ENCODE assay signal across 8 mouse cellular contexts in the genomic region with DNA sequence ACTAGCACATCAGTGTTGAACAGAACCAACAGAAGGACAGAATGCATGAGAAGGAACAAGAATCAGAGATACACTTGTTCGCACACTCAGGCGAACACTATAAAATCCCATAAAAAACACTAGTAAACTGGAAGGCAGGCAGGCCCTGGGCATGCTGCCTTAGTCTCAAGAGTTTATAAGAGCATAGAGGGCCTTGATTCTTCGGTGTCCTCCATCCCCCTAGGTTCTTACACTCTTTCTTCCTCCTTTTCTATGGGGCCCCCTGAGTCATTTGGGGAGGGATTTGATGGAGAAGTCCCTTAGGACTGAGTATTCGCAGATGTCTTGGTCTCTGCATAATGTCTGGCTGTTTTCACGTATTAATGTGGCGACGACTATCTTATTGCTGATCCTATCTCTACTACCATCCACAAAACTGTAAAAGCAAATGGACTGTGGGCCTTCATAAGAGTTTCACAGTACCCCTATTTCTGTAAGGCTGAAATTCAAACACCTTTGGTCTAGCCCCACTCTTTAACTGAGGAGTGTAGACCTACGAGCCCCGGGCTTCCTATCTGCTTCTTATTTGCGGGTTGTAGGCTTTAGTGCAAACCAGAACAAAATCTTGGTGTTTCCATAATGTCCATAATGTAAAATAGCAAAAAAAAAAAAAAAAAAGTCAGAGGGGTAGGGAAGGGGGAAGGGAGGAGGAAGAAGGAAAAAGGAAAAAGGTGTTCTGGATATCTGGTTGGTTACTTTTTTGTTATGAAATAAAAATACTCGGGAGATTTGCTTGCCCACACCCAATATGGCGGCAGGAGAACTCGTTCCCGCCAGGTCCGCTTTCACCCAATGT. TPM values are rescaled to one million over a fixed set of nuclear protein-coding genes. Genes with fewer than 3 reads are reported as not detected.
A peak's percentile ranks its signal among the peaks of the same experiment; 100 is the strongest.
DNase-seq lines count a peak whose midpoint lies in the region; ATAC-seq and TF ChIP-seq lines count a peak whose summit lies in the region.

No protein-coding gene starts in this region.

- WGBS in lung, adult 2 months, result 53% methylated on average over 15 of the region's 15 CpGs
- 54% methylated on average over 15 of the region's 15 CpGs for WGBS in embryonic facial prominence, embryonic 11.5 days
- WGBS in intestine, embryonic 14.5 days, result 53% methylated on average over 15 of the region's 15 CpGs
- 57% methylated on average over 15 of the region's 15 CpGs for WGBS in neural tube, embryonic 13.5 days

- H3K27ac ChIP-seq in embryonic facial prominence, embryonic 11.5 days (replicated peaks; ENCODE audit: low read depth, low read length), result no peak overlapping the region
- 0 out of 2 replicates have a peak overlapping the region, but pooled peaks have one; percentile 38 for H3K27ac ChIP-seq in intestine, embryonic 14.5 days (ENCODE audit: low read depth)
- peak overlapping the region; percentile 34; the same call in 1 of the 2 replicates for H3K27ac ChIP-seq in neural tube, embryonic 13.5 days (replicated peaks)

- intact Hi-C loops in left cerebral cortex, postnatal 36 days (cut with DNase I), result no loop called here

- H3K4me3 ChIP-seq in lung, adult 2 months (replicated peaks; ENCODE audit: extremely low read depth, low read depth, low read length), result peak overlapping the region; percentile 78
- H3K4me3 ChIP-seq in embryonic facial prominence, embryonic 11.5 days (ENCODE audit: low read depth, low read length), result peak overlapping the region; percentile 77
- peak overlapping the region; percentile 97 for H3K4me3 ChIP-seq in intestine, embryonic 14.5 days (ENCODE audit: low read depth, low read length)
- peak overlapping the region; percentile 81 for H3K4me3 ChIP-seq in neural tube, embryonic 13.5 days

- H3K36me3 ChIP-seq in embryonic facial prominence, embryonic 11.5 days (replicated peaks; ENCODE audit: control insufficient read depth, insufficient read depth, low read depth, low read length), result peaks cover 3% of the 10 kb centered on the region; the same call in 1 of the 2 replicates
- peaks cover 23% of the 10 kb centered on the region for H3K36me3 ChIP-seq in intestine, embryonic 14.5 days (ENCODE audit: control insufficient read depth, insufficient read depth, low read length)
- peaks cover 9% of the 10 kb centered on the region for H3K36me3 ChIP-seq in neural tube, embryonic 13.5 days

- H3K9me3 ChIP-seq in embryonic facial prominence, embryonic 11.5 days (replicated peaks; ENCODE audit: control insufficient read depth, low read length), result no peaks in the 10 kb centered on the region
- no peaks in the 10 kb centered on the region for H3K9me3 ChIP-seq in intestine, embryonic 14.5 days (ENCODE audit: control insufficient read depth, low read length)
- H3K9me3 ChIP-seq in neural tube, embryonic 13.5 days, result no peaks in the 10 kb centered on the region

- no peak for TF ChIP-seq CTCF in lung, adult 2 months (IDR thresholded peaks at IDR 0.05; ENCODE audit: insufficient read depth, low read length)

- DNase-seq in lung, adult 2 months, result no peak
- DNase-seq in lung, postnatal 36 days, result no peak
- DNase-seq in embryonic facial prominence, embryonic 11.5 days (ENCODE audit: low spot score), result peak; percentile 3
- DNase-seq in intestine, embryonic 14.5 days (ENCODE audit: low spot score), result no peak
- DNase-seq in urinary bladder, postnatal 10 days (ENCODE audit: low spot score), result no peak
- no peak for DNase-seq in adrenal gland, postnatal 4 days (ENCODE audit: low spot score in 2 of 2)
- no peak for DNase-seq in left cerebral cortex, postnatal 36 days (ENCODE audit: low spot score in 2 of 2)

- H3K4me2 ChIP-seq in embryonic facial prominence, embryonic 11.5 days (ENCODE audit: low read depth, low read length), result no peak overlapping the region
- peak overlapping the region; percentile 64 for H3K4me2 ChIP-seq in intestine, embryonic 14.5 days (ENCODE audit: low read length)
- H3K4me2 ChIP-seq in neural tube, embryonic 13.5 days, result peak overlapping the region; percentile 68

- H3K9ac ChIP-seq in embryonic facial prominence, embryonic 11.5 days (replicated peaks; ENCODE audit: low read length), result no peak overlapping the region; the same call in 1 of the 2 replicates
- no peak overlapping the region for H3K9ac ChIP-seq in intestine, embryonic 14.5 days (ENCODE audit: low read length)
- no peak overlapping the region for H3K9ac ChIP-seq in neural tube, embryonic 13.5 days

- H3K27me3 ChIP-seq in embryonic facial prominence, embryonic 11.5 days (ENCODE audit: control insufficient read depth, insufficient read depth, low read length), result no peaks in the 10 kb centered on the region
- no peaks in the 10 kb centered on the region for H3K27me3 ChIP-seq in intestine, embryonic 14.5 days (replicated peaks; ENCODE audit: control insufficient read depth, insufficient read depth, low read length)
- peaks cover 18% of the 10 kb centered on the region; the same call in 1 of the 2 replicates for H3K27me3 ChIP-seq in neural tube, embryonic 13.5 days

- TF ChIP-seq POLR2A in lung, adult 2 months (IDR thresholded peaks at IDR 0.05; ENCODE audit: borderline replicate concordance, extremely low read depth, low read depth, low read length), result no peak

- no peaks in the 10 kb centered on the region for H3K4me1 ChIP-seq in lung, adult 2 months (ENCODE audit: control insufficient read depth, insufficient read depth, low read length)
- no peaks in the 10 kb centered on the region for H3K4me1 ChIP-seq in embryonic facial prominence, embryonic 11.5 days (ENCODE audit: control insufficient read depth, insufficient read depth, low read length)
- peaks cover 17% of the 10 kb centered on the region for H3K4me1 ChIP-seq in intestine, embryonic 14.5 days (replicated peaks; ENCODE audit: control insufficient read depth, insufficient read depth, low read length)
- peaks cover 24% of the 10 kb centered on the region for H3K4me1 ChIP-seq in neural tube, embryonic 13.5 days (replicated peaks)

- ATAC-seq in embryonic facial prominence, embryonic 11.5 days (replicated peaks; ENCODE audit: insufficient number of reproducible peaks, low FRiP score, low TSS enrichment, low read depth), result no peak
- ATAC-seq in intestine, embryonic 14.5 days (replicated peaks; ENCODE audit: low FRiP score, low TSS enrichment, low read depth), result no peak
- ATAC-seq in neural tube, embryonic 13.5 days (ENCODE audit: low read depth), result peak; percentile 34; the same call in 1 of the 2 replicates

RNA-seq across cellular contexts. Expression of a gene that starts 0.5 kb away (rescaled TPM):
- 5.9 and 7.2 TPM in 2 replicates for polyA plus RNA-seq in lung, adult 2 months (2012; rRNA removed)
- polyA plus RNA-seq in embryonic facial prominence, embryonic 11.5 days (2014; fragmentation: Nextera tagmentation; extraction: Ambion mirVana), result 242 and 246 TPM in 2 replicates
- 158 and 169 TPM in 2 replicates for polyA plus RNA-seq in intestine, embryonic 14.5 days (2014; fragmentation: Nextera tagmentation; extraction: Ambion mirVana)
- 46.7 and 55.0 TPM in 2 replicates for polyA plus RNA-seq in neural tube, embryonic 13.5 days (2015; fragmentation: Nextera tagmentation; extraction: Ambion mirVana)
- total RNA-seq in adrenal gland, postnatal 4 days (2021), result 10 to 100 TPM; 72.0 to 73.4 TPM
- 10 to 100 TPM; 10.8 to 13.0 TPM for total RNA-seq in left cerebral cortex, postnatal 36 days (2021)

RNA-seq across cellular contexts. Expression of a gene that starts 40.4 kb away (rescaled TPM):
- polyA plus RNA-seq in lung, adult 2 months (2012; rRNA removed), result not detected in 2 replicates
- 0.25 and 0.67 TPM in 2 replicates for polyA plus RNA-seq in embryonic facial prominence, embryonic 11.5 days (2014; fragmentation: Nextera tagmentation; extraction: Ambion mirVana)
- polyA plus RNA-seq in intestine, embryonic 14.5 days (2014; fragmentation: Nextera tagmentation; extraction: Ambion mirVana), result 0.77 and 0.96 TPM in 2 replicates
- 0.48 and 0.50 TPM in 2 replicates for polyA plus RNA-seq in neural tube, embryonic 13.5 days (2015; fragmentation: Nextera tagmentation; extraction: Ambion mirVana)
- total RNA-seq in adrenal gland, postnatal 4 days (2021), result not detected
- not detected for total RNA-seq in left cerebral cortex, postnatal 36 days (2021)

RNA-seq across cellular contexts. Expression of a gene that starts 47.1 kb away (rescaled TPM):
- polyA plus RNA-seq in lung, adult 2 months (2012; rRNA removed), result not detected in 2 replicates
- polyA plus RNA-seq in embryonic facial prominence, embryonic 11.5 days (2014; fragmentation: Nextera tagmentation; extraction: Ambion mirVana), result 0.06 TPM in 1 of 2 replicates, not detected in the other
- 0.12 TPM in 1 of 2 replicates, not detected in the other for polyA plus RNA-seq in intestine, embryonic 14.5 days (2014; fragmentation: Nextera tagmentation; extraction: Ambion mirVana)
- polyA plus RNA-seq in neural tube, embryonic 13.5 days (2015; fragmentation: Nextera tagmentation; extraction: Ambion mirVana), result 0.17 TPM in 1 of 2 replicates, not detected in the other
- total RNA-seq in adrenal gland, postnatal 4 days (2021), result not detected
- total RNA-seq in left cerebral cortex, postnatal 36 days (2021), result not detected

RNA-seq across cellular contexts. Expression of a gene that starts 58.3 kb away (rescaled TPM):
- not detected in 2 replicates for polyA plus RNA-seq in lung, adult 2 months (2012; rRNA removed)
- not detected in 2 replicates for polyA plus RNA-seq in embryonic facial prominence, embryonic 11.5 days (2014; fragmentation: Nextera tagmentation; extraction: Ambion mirVana)
- polyA plus RNA-seq in intestine, embryonic 14.5 days (2014; fragmentation: Nextera tagmentation; extraction: Ambion mirVana), result 0.05 TPM in 1 of 2 replicates, not detected in the other
- polyA plus RNA-seq in neural tube, embryonic 13.5 days (2015; fragmentation: Nextera tagmentation; extraction: Ambion mirVana), result 0.38 TPM in 1 of 2 replicates, not detected in the other
- not detected for total RNA-seq in adrenal gland, postnatal 4 days (2021)
- total RNA-seq in left cerebral cortex, postnatal 36 days (2021), result not detected
